Mouse (Mus musculus): ENCODE results near the gene Gjc2. TPM values are rescaled to one million over a fixed set of nuclear protein-coding genes. Genes with fewer than 3 reads are reported as not detected.

Gene Gjc2
- total RNA-seq, 4 experiments from 2014 or later, result 11.8 to 15.9 (median 12.5) TPM

Other genes starting within 250 kb of the Gjc2 start
- 100 to 1,000 TPM; 426 to 450 (median 442) TPM for gene Rnf187, start 244.3 kb downstream of the Gjc2 start, total RNA-seq (2022)
- gene Hist3h2ba, start 234.3 kb downstream of the Gjc2 start, total RNA-seq (2022), result 10 to 100 TPM; 71.4 to 92.2 (median 75.7) TPM
- 10 to 100 TPM; 48.9 to 64.2 (median 56.8) TPM for gene Hist3h2a, start 228.5 kb downstream of the Gjc2 start, total RNA-seq (2022)
- gene Trim17, start 228.5 kb downstream of the Gjc2 start, total RNA-seq (2022), result 1 to 10 TPM; 2.8 to 6.3 (median 4.8) TPM
- 10 to 100 TPM; 28.4 to 32.5 (median 31.0) TPM for gene Trim11, start 205.1 kb downstream of the Gjc2 start, total RNA-seq (2022)
- 1 to 10 TPM; 1.2 to 1.9 (median 1.5) TPM for gene Obscn, start 46.8 kb downstream of the Gjc2 start, total RNA-seq (2022)
- gene Iba57, start 19.5 kb downstream of the Gjc2 start, total RNA-seq (2022), result 10 to 100 TPM in 1 of 4 experiments, 1 to 10 TPM in 3; 5.9 to 10.2 (median 7.3) TPM
- gene Guk1, start 9.0 kb upstream of the Gjc2 start, total RNA-seq (2022), result 100 to 1,000 TPM; 135 to 149 (median 141) TPM
- gene Mrpl55, start 19.3 kb upstream of the Gjc2 start, total RNA-seq (2022), result 10 to 100 TPM; 31.2 to 40.8 (median 36.1) TPM
- gene 2310033P09Rik, start 25.1 kb upstream of the Gjc2 start, total RNA-seq (2022), result 10 to 100 TPM; 18.9 to 24.8 (median 22.0) TPM
- gene Arf1, start 45.1 kb upstream of the Gjc2 start, total RNA-seq (2022), result 100 to 1,000 TPM; 479 to 502 (median 488) TPM
- gene Wnt3a, start 107.5 kb upstream of the Gjc2 start, total RNA-seq (2022), result under 1 TPM in 3 of 4 experiments, not detected in 1; 0.10 to 0.22 (median 0.16) TPM
- 1 to 10 TPM; 2.9 to 7.3 (median 4.5) TPM for gene Wnt9a, start 123.7 kb upstream of the Gjc2 start, total RNA-seq (2022)
- not detected for gene Prss38, start 192.4 kb upstream of the Gjc2 start, total RNA-seq (2022)